Mouse (Mus musculus) fibroblast of lung, adult 2 months (primary cell): ENCODE results near the gene Slc7a11.

Experiments
- DNase-seq: peaks from one replicate; pipeline ENCODE4 v3.0.0-alpha.2; 2011; ENCODE audit warnings: low read depth

The Slc7a11 gene

GRCm38 (mm10) chr3:50306334-50306733 lies 137.1 kb downstream of the Slc7a11 start:
- no peak for DNase-seq

GRCm38 (mm10) chr3:50304137-50304536 lies 139.3 kb downstream of the Slc7a11 start:
- DNase-seq = peak; percentile 9

- no peak for DNase-seq
These were observed 140.8 kb downstream of the Slc7a11 start for GRCm38 (mm10) chr3:50302648-50303047.

- peak; percentile 29 for DNase-seq
These were observed 142.5 kb downstream of the Slc7a11 start for GRCm38 (mm10) chr3:50300952-50301303.

GRCm38 (mm10) chr3:50300002-50300951 lies 143.1 kb downstream of the Slc7a11 start:
- no peak for DNase-seq

- DNase-seq = no peak
These were observed 144.9 kb downstream of the Slc7a11 start for GRCm38 (mm10) chr3:50298366-50298991.

GRCm38 (mm10) chr3:50296956-50297355 lies 146.5 kb downstream of the Slc7a11 start:
- no peak for DNase-seq

- no peak for DNase-seq
These were observed 168.4 kb downstream of the Slc7a11 start for GRCm38 (mm10) chr3:50275023-50275422.

GRCm38 (mm10) chr3:50272222-50272621 lies 171.2 kb downstream of the Slc7a11 start:
- DNase-seq = no peak

- DNase-seq = no peak
These were observed 173.7 kb downstream of the Slc7a11 start for GRCm38 (mm10) chr3:50269680-50270079.

- DNase-seq = no peak
These were observed 180.8 kb downstream of the Slc7a11 start for GRCm38 (mm10) chr3:50262547-50263087.

- no peak for DNase-seq
These were observed 181.3 kb downstream of the Slc7a11 start for GRCm38 (mm10) chr3:50262066-50262465.

- DNase-seq = no peak
These were observed 182.7 kb downstream of the Slc7a11 start for GRCm38 (mm10) chr3:50260667-50261066.

- no peak for DNase-seq
These were observed 184.6 kb downstream of the Slc7a11 start for GRCm38 (mm10) chr3:50258852-50259251.

GRCm38 (mm10) chr3:50249598-50250300 lies 193.7 kb downstream of the Slc7a11 start:
- DNase-seq = no peak

- DNase-seq = no peak
These were observed 207.4 kb downstream of the Slc7a11 start for GRCm38 (mm10) chr3:50235990-50236389.

GRCm38 (mm10) chr3:50233144-50233543 lies 210.3 kb downstream of the Slc7a11 start:
- DNase-seq = no peak

- DNase-seq = no peak
These were observed 218.9 kb downstream of the Slc7a11 start for GRCm38 (mm10) chr3:50224390-50225114.

- DNase-seq = no peak
These were observed 223.0 kb downstream of the Slc7a11 start for GRCm38 (mm10) chr3:50220454-50220853.

GRCm38 (mm10) chr3:50186369-50186768 lies 257.0 kb downstream of the Slc7a11 start:
- no peak for DNase-seq

- no peak for DNase-seq
These were observed 257.5 kb downstream of the Slc7a11 start for GRCm38 (mm10) chr3:50185879-50186278.

- DNase-seq = no peak
These were observed 282.7 kb downstream of the Slc7a11 start for GRCm38 (mm10) chr3:50160756-50161155.
